Mouse (Mus musculus) heart, embryonic 16.5 days (tissue): ENCODE measurements around the gene Stac. TPM values are rescaled to one million over a fixed set of nuclear protein-coding genes. Genes with fewer than 3 reads are reported as not detected.

Source experiments
- ATAC-seq: fragments of 200-750 bp; cut with Nextera tagmentation; replicated peaks from 2 replicates; pipeline ENCODE4 v1.8.0; 2017; ENCODE audit warnings: moderate number of reproducible peaks; ENCODE audit not compliant: insufficient read depth, low FRiP score; ENCODE audit errors: extremely low read depth
- H3K27ac ChIP-seq: fragments of 300-500 bp; sonication (generic); 2 replicates; pipeline ENCODE4 v1.5.1; 2014; ENCODE audit warnings: mild to moderate bottlenecking, low read length, control low read depth, moderate library complexity
- H3K27me3 ChIP-seq: fragments of 300-500 bp; sonication (generic); 2 replicates; pipeline ENCODE4 v1.6.1; 2014; ENCODE audit warnings: low read length, mixed read lengths; ENCODE audit not compliant: control insufficient read depth, insufficient read depth
- H3K36me3 ChIP-seq: fragments of 300-500 bp; sonication (generic); 2 replicates; pipeline ENCODE4 v1.6.1; 2014; ENCODE audit not compliant: control insufficient read depth, insufficient read depth
- H3K4me1 ChIP-seq: fragments of 300-500 bp; sonication (generic); 2 replicates; pipeline ENCODE4 v1.6.1; 2014; ENCODE audit warnings: low read length, mixed read lengths; ENCODE audit not compliant: control insufficient read depth, insufficient read depth
- H3K4me2 ChIP-seq: fragments of 300-500 bp; sonication (generic); 2 replicates; pipeline ENCODE4 v1.6.1; 2014; ENCODE audit warnings: low read depth, mild to moderate bottlenecking, control low read depth, low read length
- H3K4me3 ChIP-seq: fragments of 300-500 bp; sonication (generic); 2 replicates; pipeline ENCODE4 v1.5.1; 2014; ENCODE audit warnings: mild to moderate bottlenecking, control low read depth, low read length
- H3K9ac ChIP-seq: fragments of 300-500 bp; sonication (generic); 2 replicates; pipeline ENCODE4 v1.6.1; 2014; ENCODE audit warnings: low read length, control low read depth
- H3K9me3 ChIP-seq: fragments of 300-500 bp; sonication (generic); replicated peaks from 2 replicates; pipeline ENCODE4 v1.6.1; 2016; ENCODE audit warnings: low read length; ENCODE audit not compliant: control insufficient read depth
- WGBS: fragments of 180-500 bp; shearing (Covaris S2); extraction: QIAGEN DNeasy Blood & Tissue Kit; methylation state at CpG from one replicate; pipeline ENCODE4 v1.1.7; 2014; 5-methylcytosine and 5-hydroxymethylcytosine counted together
- polyA plus RNA-seq: library from polyadenylated mRNA; unstranded; fragments of >200 nt; fragmentation: Nextera tagmentation; extraction: Ambion mirVana; gene quantifications from 2 replicates; pipeline ENCODE4 v1.2.1, GENCODE M21; 2015

Stac gene
- polyA plus RNA-seq, 1 experiment from 2014 or later, result 0.85 TPM

DNA sequence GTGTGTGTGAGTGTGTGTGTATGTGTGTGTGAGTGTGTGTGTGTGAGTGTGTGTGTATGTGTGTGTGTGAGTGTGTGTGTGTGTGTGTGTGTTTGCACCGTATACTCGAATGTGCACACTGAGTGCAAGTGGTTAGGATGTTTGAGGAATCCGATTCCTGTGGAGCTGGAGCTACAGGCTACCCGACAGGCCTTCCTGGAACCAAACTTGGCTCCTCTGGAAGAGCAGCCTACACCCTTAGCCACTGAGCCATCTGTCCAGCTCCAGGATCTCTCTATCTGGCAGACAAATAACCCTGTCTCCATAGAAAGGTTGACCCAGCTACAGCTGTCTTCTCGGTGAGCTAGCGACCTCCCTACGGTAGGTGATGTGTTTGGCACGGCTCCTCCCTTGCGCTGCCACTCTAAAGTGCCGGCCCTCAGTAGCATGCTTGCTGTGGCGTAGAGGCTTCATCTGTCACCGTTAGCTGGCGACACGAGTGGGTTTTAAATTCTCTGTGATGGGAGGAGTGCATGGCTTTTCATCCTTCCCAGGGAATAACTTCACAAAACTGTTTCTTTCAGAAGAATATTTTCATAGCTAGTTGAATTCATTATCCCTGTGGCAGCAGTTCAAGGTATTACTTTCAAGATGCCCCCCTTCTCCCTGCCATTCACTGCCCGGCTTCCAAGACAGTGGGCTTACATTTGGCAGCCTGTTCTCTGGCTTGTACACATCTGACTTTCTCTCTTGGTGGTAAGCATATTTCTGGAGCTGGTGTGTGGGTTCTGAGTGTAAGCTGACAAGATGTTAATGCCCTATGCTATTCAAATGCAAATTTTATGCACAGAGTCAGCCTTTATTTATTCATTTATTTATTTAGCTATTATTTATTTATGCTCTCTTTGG lies 175.3 kb downstream of the Stac start:
- no peaks in the 10 kb centered on the region for H3K4me1 ChIP-seq
- WGBS, result 65% methylated on average over 15 of the region's 15 CpGs
- no peaks in the 10 kb centered on the region for H3K36me3 ChIP-seq
- no peak overlapping the region for H3K9ac ChIP-seq
- no peaks in the 10 kb centered on the region for H3K27me3 ChIP-seq
- no peaks in the 10 kb centered on the region for H3K9me3 ChIP-seq
- ATAC-seq, result no peak
- H3K4me3 ChIP-seq, result no peak overlapping the region
- no peak overlapping the region for H3K27ac ChIP-seq
- H3K4me2 ChIP-seq, result no peak overlapping the region
